Mouse (Mus musculus) ES-E14 (cell line): ENCODE results near the gene Uqcrfs1. TPM values are rescaled to one million over a fixed set of nuclear protein-coding genes. Genes with fewer than 3 reads are reported as not detected.

Source experiments
- DNase-seq: peaks from one replicate; pipeline ENCODE4 v3.0.0-alpha.2; 2013; ENCODE audit warnings: low read depth, low spot score
- H3K27ac ChIP-seq: 2 replicates; pipeline ENCODE4 v1.5.1; 2012; ENCODE audit warnings: low read depth, mild to moderate bottlenecking, low read length, moderate library complexity, mixed read lengths; ENCODE audit not compliant: poor library complexity, insufficient read depth, severe bottlenecking
- H3K36me3 ChIP-seq: 2 replicates; pipeline ENCODE4 v1.6.1; 2012; ENCODE audit warnings: mild to moderate bottlenecking, low read length, moderate library complexity, mixed read lengths; ENCODE audit not compliant: control insufficient read depth, poor library complexity, insufficient read depth, severe bottlenecking
- H3K4me1 ChIP-seq, 2 experiments: fragments of 150-350 bp in 1 of 2; sonication (generic) in 1 of 2; 2 replicates each; pipeline ENCODE4 v1.6.1; 2012; ENCODE audit warnings: low read length in 2 of 2, mild to moderate bottlenecking in 1 of 2, mixed read lengths in 1 of 2; ENCODE audit not compliant: control insufficient read depth in 2 of 2, insufficient read depth in 2 of 2, poor library complexity in 1 of 2
- H3K4me3 ChIP-seq, 2 experiments: fragments of 150-350 bp in 1 of 2; sonication (generic) in 1 of 2; 2 replicates each; pipeline ENCODE4 v1.5.1; 2012; ENCODE audit warnings: low read length in 2 of 2, low read depth in 1 of 2, mild to moderate bottlenecking in 1 of 2, mixed read lengths in 1 of 2; ENCODE audit not compliant: insufficient read depth in 1 of 2, poor library complexity in 1 of 2, severe bottlenecking in 1 of 2
- H3K9ac ChIP-seq: 2 replicates; pipeline ENCODE4 v1.6.1; 2012; ENCODE audit warnings: low read depth, mild to moderate bottlenecking, low read length, mixed read lengths; ENCODE audit not compliant: poor library complexity, insufficient read depth, severe bottlenecking
- H3K9me3 ChIP-seq: fragments of 150-350 bp; sonication (generic); 2 replicates; pipeline ENCODE4 v1.6.1; 2012; ENCODE audit warnings: low read depth, mild to moderate bottlenecking, low read length; ENCODE audit not compliant: control insufficient read depth, insufficient read depth
- CHD2 ChIP-seq: IDR thresholded peaks from 2 replicates; pipeline ENCODE4 v1.6.1; 2014; ENCODE audit warnings: mild to moderate bottlenecking, low read depth, low read length, inconsistent platforms
- HCFC1 ChIP-seq: IDR thresholded peaks from 2 replicates; pipeline ENCODE4 v1.6.1; 2012; ENCODE audit warnings: low read length, inconsistent platforms, borderline replicate concordance; ENCODE audit not compliant: insufficient read depth
- MAFK ChIP-seq: IDR thresholded peaks from 2 replicates; pipeline ENCODE4 v1.6.1; 2014; ENCODE audit warnings: mild to moderate bottlenecking, low read depth, low read length, inconsistent platforms; ENCODE audit not compliant: insufficient read depth
- ZC3H11A ChIP-seq: IDR thresholded peaks from 2 replicates; pipeline ENCODE4 v1.6.1; 2012; ENCODE audit warnings: low read depth, mild to moderate bottlenecking, inconsistent platforms, low read length, borderline replicate concordance
- ZNF384 ChIP-seq: IDR thresholded peaks from 2 replicates; pipeline ENCODE4 v1.6.1; 2012; ENCODE audit warnings: low read depth, low read length, inconsistent platforms
- in situ Hi-C, 2 experiments: fragments of 600-800 bp; cut with MboI; formaldehyde crosslinking; loops; one replicate each; pipeline ENCODE4 v1.15.1; 2025; ENCODE audit warnings: low sequenced_read_pairs in 2 of 2, inconsistent platforms in 1 of 2; ENCODE audit not compliant: unreplicated experiment in 2 of 2
- total RNA-seq: library from RNA; depleted of rRNA; stranded (reverse); fragments of 300-350 nt; gene quantifications from 2 replicates; pipeline ENCODE4 v1.2.3, GENCODE M21; 2012

The Uqcrfs1 gene
- total RNA-seq, 1 experiment, result 104 TPM

- no peaks in the 10 kb centered on the region for H3K4me1 ChIP-seq
- H3K4me3 ChIP-seq, result no peak overlapping the region
- in situ Hi-C loops, result loop anchor here in 1 of 2 experiments (25.0 kb wide), 1 partner anchor 1052 kb away; no protein-coding TSS in a partner anchor
- TF ChIP-seq HCFC1, result no peak
- no peak for TF ChIP-seq ZC3H11A
- no peak overlapping the region for H3K27ac ChIP-seq
- no peaks in the 10 kb centered on the region for H3K36me3 ChIP-seq
- no peak for DNase-seq
- H3K9me3 ChIP-seq, result no peaks in the 10 kb centered on the region
- H3K9ac ChIP-seq, result no peak overlapping the region
These were observed 14.9 kb upstream of the Uqcrfs1 start for GRCm38 (mm10) chr13:30560052-30560451.

- no peak overlapping the region for H3K9ac ChIP-seq
- TF ChIP-seq HCFC1, result no peak
- no peak for TF ChIP-seq MAFK
- TF ChIP-seq ZNF384, result no peak
- no peak for TF ChIP-seq CHD2
- TF ChIP-seq ZC3H11A, result no peak
- in situ Hi-C loops, result loop anchor here in 1 of 2 experiments (25.0 kb wide), 1 partner anchor 1055 kb away; no protein-coding TSS in a partner anchor
- no peaks in the 10 kb centered on the region for H3K9me3 ChIP-seq
- H3K4me3 ChIP-seq, result no peak overlapping the region
- DNase-seq, result no peak
- no peak overlapping the region for H3K27ac ChIP-seq
- H3K4me1 ChIP-seq, result no peaks in the 10 kb centered on the region
- H3K36me3 ChIP-seq, result no peaks in the 10 kb centered on the region
These were observed 12.6 kb upstream of the Uqcrfs1 start for GRCm38 (mm10) chr13:30557751-30558150.

- in situ Hi-C loops, result loop anchor here in 1 of 2 experiments (25.0 kb wide), 1 partner anchor 1059 kb away; no protein-coding TSS in a partner anchor
- H3K27ac ChIP-seq, result no peak overlapping the region
- H3K4me3 ChIP-seq, result no peak overlapping the region
- no peaks in the 10 kb centered on the region for H3K36me3 ChIP-seq
- no peak for DNase-seq
- no peak overlapping the region for H3K9ac ChIP-seq
- no peaks in the 10 kb centered on the region for H3K4me1 ChIP-seq
- TF ChIP-seq ZC3H11A (no peak), ZNF384 (peak; percentile 70)
- no peaks in the 10 kb centered on the region for H3K9me3 ChIP-seq
These were observed 8.0 kb upstream of the Uqcrfs1 start for GRCm38 (mm10) chr13:30553051-30553587.

- Histone ChIP-seq H3K36me3 (no peaks in the 10 kb centered on the region), H3K4me1 (no peaks in the 10 kb centered on the region), H3K4me3 (no peak overlapping the region), H3K9ac (no peak overlapping the region), H3K27ac (no peak overlapping the region), H3K9me3 (no peaks in the 10 kb centered on the region)
- TF ChIP-seq ZC3H11A (no peak), MAFK (no peak), CHD2 (no peak)
- no peak for DNase-seq
- in situ Hi-C loops, result loop anchor here in 1 of 2 experiments (25.0 kb wide), 2 partner anchors 287 to 462 kb away; no protein-coding TSS in a partner anchor
These were observed 4.2 kb upstream of the Uqcrfs1 start for GRCm38 (mm10) chr13:30549339-30549738.

GRCm38 (mm10) chr13:30548835-30549234 is 3.7 kb upstream of the Uqcrfs1 start:
- Histone ChIP-seq H3K4me3 (no peak overlapping the region), H3K4me1 (no peaks in the 10 kb centered on the region), H3K27ac (no peak overlapping the region), H3K36me3 (no peaks in the 10 kb centered on the region), H3K9ac (no peak overlapping the region), H3K9me3 (no peaks in the 10 kb centered on the region)
- no peak for TF ChIP-seq ZNF384
- TF ChIP-seq ZC3H11A, result peak; percentile 49; the same call in 1 of the 2 replicates
- TF ChIP-seq CHD2, result 0 out of 2 replicates have a peak, but pooled peaks have one; percentile 39
- peak; percentile 92 for DNase-seq
- in situ Hi-C loops, result loop anchor here in 1 of 2 experiments (25.0 kb wide), 2 partner anchors 287 to 462 kb away; no protein-coding TSS in a partner anchor
